ENCODE assay signal across 16 mouse cellular contexts in genomic region chr15:83442495-83443037, GRCm38 (mm10). TPM values are rescaled to one million over a fixed set of nuclear protein-coding genes. Genes with fewer than 3 reads are reported as not detected.
A peak's percentile ranks its signal among the peaks of the same experiment; 100 is the strongest.
DNase-seq lines count a peak whose midpoint lies in the region; ATAC-seq and TF ChIP-seq lines count a peak whose summit lies in the region.
"Had no signal": no experiment of that assay in that cellular context is flagged by ENCODE, and none has a peak within 500 bp of the region (broad histone marks: within the 10 kb centered on the region; RNA-seq: fewer than 3 reads in every experiment).

No protein-coding gene starts in this region.

- H3K36me3 ChIP-seq in heart, embryonic 12.5 days: no peaks in the 10 kb centered on the region
- H3K36me3 ChIP-seq in hindbrain, postnatal 0 days (ENCODE audit: insufficient read depth, low read length): no peaks in the 10 kb centered on the region
- H3K36me3 ChIP-seq: forebrain, embryonic 12.5 days; hindbrain, embryonic 10.5 days; limb, embryonic 10.5 days; midbrain, embryonic 10.5 days had no signal

- no peak for DNase-seq in heart, postnatal 14 days
- DNase-seq in layer of hippocampus, adult 9-11 months: peak; percentile 60
- no peak for DNase-seq in layer of hippocampus, postnatal 25 days (ENCODE audit: extremely low spot score in 1 of 2, low spot score in 1 of 2)
- DNase-seq in hindbrain, postnatal 0 days (ENCODE audit: low spot score): no peak
- no peak for DNase-seq in urinary bladder, postnatal 25 days (ENCODE audit: low spot score)
- DNase-seq: cerebellum, adult 2 months; lung, embryonic 14.5 days had no signal

- H3K4me3 ChIP-seq in heart, embryonic 12.5 days: no peak overlapping the region
- H3K4me3 ChIP-seq in bone marrow macrophage, adult 2 months (ENCODE audit: insufficient read depth, low read length): no peak overlapping the region
- H3K4me3 ChIP-seq in hindbrain, postnatal 0 days (ENCODE audit: low read length): no peak overlapping the region
- H3K4me3 ChIP-seq: forebrain, embryonic 12.5 days; hindbrain, embryonic 10.5 days; limb, embryonic 10.5 days; midbrain, embryonic 10.5 days had no signal

- H3K4me1 ChIP-seq in heart, embryonic 12.5 days (replicated peaks): peaks cover 82% of the 10 kb centered on the region
- peaks cover 70% of the 10 kb centered on the region for H3K4me1 ChIP-seq in bone marrow macrophage, adult 2 months (ENCODE audit: control insufficient read depth, insufficient read depth, low read length)
- H3K4me1 ChIP-seq in hindbrain, postnatal 0 days (ENCODE audit: insufficient read depth, low read length): no peaks in the 10 kb centered on the region

- 82% methylated on average over 4 of the region's 4 CpGs for WGBS in heart, embryonic 12.5 days
- WGBS in hindbrain, postnatal 0 days: 87% methylated on average over 4 of the region's 4 CpGs

- H3K27me3 ChIP-seq in heart, embryonic 12.5 days (replicated peaks): no peaks in the 10 kb centered on the region
- no peaks in the 10 kb centered on the region for H3K27me3 ChIP-seq in hindbrain, postnatal 0 days (ENCODE audit: insufficient read depth, low read length)
- H3K27me3 ChIP-seq: forebrain, embryonic 12.5 days; Patski had no signal

- intact Hi-C loops in heart, postnatal 14 days (cut with DNase I): no loop called here

- ATAC-seq in heart, embryonic 12.5 days (ENCODE audit: insufficient number of reproducible peaks, low FRiP score): no peak
- peak; percentile 72 for ATAC-seq in monocyte, adult 5-6 weeks (replicated peaks; ENCODE audit: insufficient number of reproducible peaks, low FRiP score, low TSS enrichment, poor library complexity, severe bottlenecking)
- no peak for ATAC-seq in hindbrain, postnatal 0 days
- ATAC-seq: inflammation-experienced regulatory T-cells, adult 6 months; Patski had no signal

- H3K9me3 ChIP-seq in heart, embryonic 12.5 days (replicated peaks): no peaks in the 10 kb centered on the region
- H3K9me3 ChIP-seq in hindbrain, postnatal 0 days (ENCODE audit: low read length): no peaks in the 10 kb centered on the region
- H3K9me3 ChIP-seq: forebrain, embryonic 12.5 days; hindbrain, embryonic 10.5 days; limb, embryonic 10.5 days; midbrain, embryonic 10.5 days had no signal

- no peak overlapping the region for H3K9ac ChIP-seq in heart, embryonic 12.5 days
- no peak overlapping the region for H3K9ac ChIP-seq in hindbrain, postnatal 0 days (replicated peaks; ENCODE audit: low read length)
- H3K9ac ChIP-seq: forebrain, embryonic 12.5 days; lung, embryonic 14.5 days had no signal

- no peak for TF ChIP-seq CTCF in bone marrow macrophage, adult 2 months (IDR thresholded peaks at IDR 0.05; ENCODE audit: low read depth, low read length)
- TF ChIP-seq CTCF in hindbrain, postnatal 0 days (IDR thresholded peaks at IDR 0.05; ENCODE audit: low read depth): no peak

- H3K27ac ChIP-seq in heart, embryonic 12.5 days (ENCODE audit: poor library complexity, severe bottlenecking): 0 out of 2 replicates have a peak overlapping the region, but pooled peaks have one; percentile 39
- H3K27ac ChIP-seq in bone marrow macrophage, adult 2 months (ENCODE audit: insufficient read depth, low read depth, low read length): peak overlapping the region; percentile 65
- no peak overlapping the region for H3K27ac ChIP-seq in hindbrain, postnatal 0 days
- H3K27ac ChIP-seq: forebrain, embryonic 12.5 days; hindbrain, embryonic 10.5 days; limb, embryonic 10.5 days; midbrain, embryonic 10.5 days had no signal

- no peak overlapping the region for H3K4me2 ChIP-seq in heart, embryonic 12.5 days
- H3K4me2 ChIP-seq in hindbrain, postnatal 0 days (ENCODE audit: low read depth, low read length): no peak overlapping the region
- H3K4me2 ChIP-seq: forebrain, embryonic 12.5 days; lung, embryonic 14.5 days had no signal

- TF ChIP-seq POLR2A in bone marrow macrophage, adult 2 months (IDR thresholded peaks at IDR 0.05; ENCODE audit: borderline replicate concordance, low read depth, low read length): no peak

RNA-seq across cellular contexts. Expression of gene Pacsin2, which starts 21.8 kb away (rescaled TPM):
- polyA plus RNA-seq in heart, embryonic 12.5 days (2016; fragmentation: Nextera tagmentation; extraction: Ambion mirVana): 70.8 and 72.0 TPM in 2 replicates
- total RNA-seq in heart, postnatal 14 days (2021): 100 to 1,000 TPM; 156 to 165 TPM
- 10 to 100 TPM; 69.7 to 75.6 TPM for total RNA-seq in layer of hippocampus, postnatal 25 days (2021)
- polyA plus RNA-seq in bone marrow macrophage, adult 2 months (2012; ENCODE audit: insufficient read depth, insufficient read length, missing spikeins): 61.4 and 63.7 TPM in 2 replicates
- total RNA-seq in monocyte, adult 5-6 weeks (2017): 92.8 to 153 TPM (median 103 TPM) in 3 replicates
- total RNA-seq in hindbrain, postnatal 0 days (2014; rRNA removed): 18.7 and 19.5 TPM in 2 replicates
- polyA plus RNA-seq in hindbrain, postnatal 0 days (2015; fragmentation: Nextera tagmentation; extraction: Ambion mirVana): 19.3 and 20.0 TPM in 2 replicates
